Mouse (Mus musculus) CH12.LX (cell line): ENCODE results near the gene Zp3r. TPM values are rescaled to one million over a fixed set of nuclear protein-coding genes. Genes with fewer than 3 reads are reported as not detected.

Experiments used
- DNase-seq: peaks from one replicate; pipeline ENCODE4 v3.0.0-alpha.2; 2013; ENCODE audit errors: extremely low read depth
- H3K27ac ChIP-seq: 2 replicates; pipeline ENCODE4 v1.5.1; 2012; ENCODE audit warnings: low read depth, mild to moderate bottlenecking, control low read depth, moderate library complexity; ENCODE audit not compliant: insufficient read depth
- H3K27me3 ChIP-seq: replicated peaks from 2 replicates; pipeline ENCODE3; 2012; ENCODE audit warnings: inconsistent platforms
- H3K36me3 ChIP-seq, 2 experiments: replicated peaks in 1 of 2; 2 replicates each; pipeline versions ENCODE3 to v1.6.1; 2012; ENCODE audit warnings: inconsistent platforms in 1 of 2, low read length in 1 of 2, mild to moderate bottlenecking in 1 of 2, mixed read lengths in 1 of 2, moderate library complexity in 1 of 2; ENCODE audit not compliant: control insufficient read depth in 1 of 2, insufficient read depth in 1 of 2
- H3K4me1 ChIP-seq, 2 experiments: 2 replicates each; pipeline ENCODE4 v1.6.1; 2012; ENCODE audit warnings: inconsistent platforms in 1 of 2, moderate library complexity in 1 of 2; ENCODE audit not compliant: insufficient read depth in 2 of 2, control insufficient read depth in 1 of 2
- H3K4me2 ChIP-seq: 2 replicates; pipeline ENCODE4 v1.6.1; 2012; ENCODE audit warnings: low read depth, mild to moderate bottlenecking, control low read depth; ENCODE audit not compliant: poor library complexity, insufficient read depth, severe bottlenecking
- H3K4me3 ChIP-seq, 3 experiments: fragments of 150-350 bp in 1 of 3; sonication (generic) in 1 of 3; replicated peaks in 1 of 3; 2 replicates each; pipeline versions ENCODE3 to v1.5.1; 2011 to 2012; ENCODE audit warnings: low read depth in 2 of 3, low read length in 2 of 3, mild to moderate bottlenecking in 2 of 3, moderate library complexity in 2 of 3, control low read depth in 1 of 3, improper control_type of control experiment in 1 of 3, inconsistent platforms in 1 of 3, mixed read lengths in 1 of 3; ENCODE audit not compliant: poor library complexity in 1 of 3
- H3K79me2 ChIP-seq: replicated peaks from 2 replicates; pipeline ENCODE4 v1.6.1; 2012; ENCODE audit warnings: mild to moderate bottlenecking, moderate library complexity; ENCODE audit not compliant: control insufficient read depth, poor library complexity, insufficient read depth, severe bottlenecking; ENCODE audit errors: extremely low read depth
- H3K9ac ChIP-seq: 2 replicates; pipeline ENCODE4 v1.6.1; 2012; ENCODE audit warnings: low read depth, mild to moderate bottlenecking, control low read depth, moderate library complexity; ENCODE audit not compliant: insufficient read depth
- H3K9me3 ChIP-seq: replicated peaks from 2 replicates; pipeline ENCODE3; 2012; ENCODE audit warnings: low read length, inconsistent platforms, mixed read lengths
- CHD2 ChIP-seq: IDR thresholded peaks from 2 replicates; pipeline ENCODE4 v1.6.1; 2011; ENCODE audit warnings: low read length, improper control_type of control experiment
- CTCF ChIP-seq, 2 experiments: IDR thresholded peaks in 1 of 2; conservative IDR thresholded peaks in 1 of 2; 2 replicates each; pipeline ENCODE4 v1.5.1; 2011 to 2012; ENCODE audit warnings: low read depth in 2 of 2, low read length in 2 of 2, improper control_type of control experiment in 1 of 2, inconsistent platforms in 1 of 2, mild to moderate bottlenecking in 1 of 2, moderate library complexity in 1 of 2
- E2F4 ChIP-seq: IDR thresholded peaks from 2 replicates; pipeline ENCODE4 v1.6.1; 2011; ENCODE audit warnings: low read depth, low read length, improper control_type of control experiment; ENCODE audit not compliant: insufficient replicate concordance
- EP300 ChIP-seq: IDR thresholded peaks from 2 replicates; pipeline ENCODE4 v1.6.1; 2011; ENCODE audit warnings: low read length, improper control_type of control experiment
- MAX ChIP-seq: IDR thresholded peaks from 2 replicates; pipeline ENCODE4 v1.6.1; 2011; ENCODE audit warnings: low read length, improper control_type of control experiment
- MEF2A ChIP-seq: IDR thresholded peaks from 2 replicates; pipeline ENCODE4 v1.6.1; 2014; ENCODE audit warnings: low read depth, mild to moderate bottlenecking, inconsistent platforms, low read length, improper control_type of control experiment, borderline replicate concordance
- RAD21 ChIP-seq: IDR thresholded peaks from 2 replicates; pipeline ENCODE4 v1.6.1; 2011; ENCODE audit warnings: low read depth, mild to moderate bottlenecking, low read length, improper control_type of control experiment, moderate library complexity
- SIN3A ChIP-seq: IDR thresholded peaks from 2 replicates; pipeline ENCODE4 v1.6.1; 2012; ENCODE audit warnings: low read length, improper control_type of control experiment, inconsistent platforms
- SMC3 ChIP-seq: IDR thresholded peaks from 2 replicates; pipeline ENCODE4 v1.6.1; 2011; ENCODE audit warnings: low read depth, low read length, improper control_type of control experiment
- TBP ChIP-seq: conservative IDR thresholded peaks from 2 replicates; pipeline ENCODE4 v1.6.1; 2011; ENCODE audit warnings: low read depth, low read length, improper control_type of control experiment
- ZNF384 ChIP-seq: IDR thresholded peaks from 2 replicates; pipeline ENCODE4 v1.6.1; 2012; ENCODE audit warnings: low read depth, low read length, improper control_type of control experiment, inconsistent platforms
- dilution Hi-C: fragments of 300-500 bp; cut with MboI; formaldehyde crosslinking; loops from 2 replicates; pipeline ENCODE4 v1.14.3; 2020; ENCODE audit warnings: low sequenced_read_pairs; ENCODE audit not compliant: extremely low pct_unique_long_range_greater_than_20kb, extremely low pct_ligation_motif_present
- in situ Hi-C: fragments of 300-500 bp; cut with MboI; formaldehyde crosslinking; loops from 3 replicates; pipeline ENCODE4 v1.14.3; 2019; ENCODE audit warnings: low sequenced_read_pairs, low pct_ligation_motif_present, low pct_unique_long_range_greater_than_20kb, mixed read lengths
- polyA plus RNA-seq: library from polyadenylated mRNA; unstranded; fragments of >175 nt; gene quantifications from 2 replicates; pipeline ENCODE4 v1.2.1, GENCODE M21; 2012; ENCODE audit warnings: low read depth; ENCODE audit not compliant: insufficient read length
- total RNA-seq, 2 experiments: library from RNA; depleted of rRNA; stranded (reverse); fragments of 300-350 nt in 1 of 2; fragments of >200 nt in 1 of 2; gene quantifications; 2 replicates each; pipeline ENCODE4 v1.2.3; 2012 to 2014

The Zp3r gene
- total and polyA plus RNA-seq, 3 experiments, result not detected

GRCm38 (mm10) chr1:130549160-130549559 is 80.3 kb downstream of the Zp3r start (continued):
- no peak for TF ChIP-seq TBP

GRCm38 (mm10) chr1:130547674-130548429 is 81.6 kb downstream of the Zp3r start:
- Histone ChIP-seq H3K27ac (no peak overlapping the region), H3K4me1 (peaks cover 19 to 54% of the 10 kb centered on the region in 2 experiments; a peak in 3 of 4 replicates), H3K9ac (0 out of 2 replicates have a peak overlapping the region, but pooled peaks have one; percentile 72)

More at GRCm38 (mm10) chr1:130547674-130548429, 81.6 kb downstream of the Zp3r start:
- peak; percentile 87 for DNase-seq
- Histone ChIP-seq H3K27me3 (peaks cover 2% of the 10 kb centered on the region), H3K4me3 (peak overlapping the region; percentile 21 to 62 (median 49)), H3K79me2 (no peaks in the 10 kb centered on the region), H3K36me3 (no peaks in the 10 kb centered on the region), H3K4me2 (peak overlapping the region; percentile 71), H3K9me3 (no peaks in the 10 kb centered on the region)
- in situ Hi-C loops (loop anchor here (10.0 kb wide), 1 partner anchor 507 kb away; no protein-coding TSS in a partner anchor), dilution Hi-C loops (no loop called here)
- TF ChIP-seq CHD2 (peak; percentile 79), ZNF384 (no peak), SIN3A (peak; percentile 28; the same call in 1 of the 2 replicates), RAD21 (peak; percentile 76), MAX (0 out of 2 replicates have a peak, but pooled peaks have one; percentile 40), TBP (peak; percentile 77; the same call in 1 of the 2 replicates), CTCF (conservative IDR thresholded peaks at IDR 0.05 in 1 of 2, IDR thresholded peaks at IDR 0.05 in 1 of 2; ENCODE audit: low read depth in 2 of 2, low read length in 2 of 2) (peak; percentile 54 to 76), MEF2A (peak; percentile 35; the same call in 1 of the 2 replicates), SMC3 (peak; percentile 70), EP300 (no peak), E2F4 (peak; percentile 21; the same call in 1 of the 2 replicates)

Other genes with a start within 250 kb of the Zp3r start
- not detected in 2 replicates for gene Cd55b, start 206.6 kb downstream of the Zp3r start, total RNA-seq (2012; rRNA removed)
- not detected in 2 replicates for gene Cd55b, start 206.6 kb downstream of the Zp3r start, total RNA-seq (2014; rRNA removed)
- not detected in 2 replicates for gene Cd55b, start 206.6 kb downstream of the Zp3r start, polyA plus RNA-seq
- 0.25 and 1.0 TPM in 2 replicates for gene Cd55, start 166.9 kb downstream of the Zp3r start, total RNA-seq (2012; rRNA removed)
- 1.5 and 1.7 TPM in 2 replicates for gene Cd55, start 166.9 kb downstream of the Zp3r start, total RNA-seq (2014; rRNA removed)
- 1.1 and 1.8 TPM in 2 replicates for gene Cd55, start 166.9 kb downstream of the Zp3r start, polyA plus RNA-seq
- gene C4bp, start 32.0 kb upstream of the Zp3r start, total RNA-seq (2012; rRNA removed), result not detected in 2 replicates
- gene C4bp, start 32.0 kb upstream of the Zp3r start, total RNA-seq (2014; rRNA removed), result 0.26 TPM in 1 of 2 replicates, not detected in the other
- not detected in 2 replicates for gene C4bp, start 32.0 kb upstream of the Zp3r start, polyA plus RNA-seq
- gene Gm29427, start 86.2 kb upstream of the Zp3r start, total RNA-seq (2012; rRNA removed), result not detected in 2 replicates
- not detected in 2 replicates for gene Gm29427, start 86.2 kb upstream of the Zp3r start, total RNA-seq (2014; rRNA removed)
- not detected in 2 replicates for gene Gm29427, start 86.2 kb upstream of the Zp3r start, polyA plus RNA-seq
- 3.6 and 4.7 TPM in 2 replicates for gene Yod1, start 87.7 kb upstream of the Zp3r start, total RNA-seq (2012; rRNA removed)
- 5.4 and 6.5 TPM in 2 replicates for gene Yod1, start 87.7 kb upstream of the Zp3r start, total RNA-seq (2014; rRNA removed)
- 4.5 and 5.2 TPM in 2 replicates for gene Yod1, start 87.7 kb upstream of the Zp3r start, polyA plus RNA-seq
- 4.3 and 4.4 TPM in 2 replicates for gene Pfkfb2, start 99.6 kb upstream of the Zp3r start, total RNA-seq (2012; rRNA removed)
- 3.3 and 3.7 TPM in 2 replicates for gene Pfkfb2, start 99.6 kb upstream of the Zp3r start, total RNA-seq (2014; rRNA removed)
- 6.9 and 7.1 TPM in 2 replicates for gene Pfkfb2, start 99.6 kb upstream of the Zp3r start, polyA plus RNA-seq
- gene AA986860, start 102.4 kb upstream of the Zp3r start, total RNA-seq (2012; rRNA removed), result 0.08 and 0.25 TPM in 2 replicates
- gene AA986860, start 102.4 kb upstream of the Zp3r start, total RNA-seq (2014; rRNA removed), result 0.28 and 0.34 TPM in 2 replicates
- 0.34 and 0.61 TPM in 2 replicates for gene AA986860, start 102.4 kb upstream of the Zp3r start, polyA plus RNA-seq
- gene Fcamr, start 171.3 kb upstream of the Zp3r start, total RNA-seq (2012; rRNA removed), result 0.08 and 0.17 TPM in 2 replicates
- gene Fcamr, start 171.3 kb upstream of the Zp3r start, total RNA-seq (2014; rRNA removed), result not detected in 2 replicates
- 0.74 and 1.7 TPM in 2 replicates for gene Fcamr, start 171.3 kb upstream of the Zp3r start, polyA plus RNA-seq
- 0.04 TPM in 1 of 2 replicates, not detected in the other for gene Pigr, start 197.1 kb upstream of the Zp3r start, total RNA-seq (2012; rRNA removed)
- gene Pigr, start 197.1 kb upstream of the Zp3r start, total RNA-seq (2014; rRNA removed), result not detected in 2 replicates
- 0.19 and 0.21 TPM in 2 replicates for gene Pigr, start 197.1 kb upstream of the Zp3r start, polyA plus RNA-seq
- gene Fcmr, start 236.0 kb upstream of the Zp3r start, total RNA-seq (2012; rRNA removed), result 0.21 and 0.46 TPM in 2 replicates
- 0.39 and 0.56 TPM in 2 replicates for gene Fcmr, start 236.0 kb upstream of the Zp3r start, total RNA-seq (2014; rRNA removed)
- 0.76 and 0.96 TPM in 2 replicates for gene Fcmr, start 236.0 kb upstream of the Zp3r start, polyA plus RNA-seq